Mouse (Mus musculus) liver, embryonic 14.5 days (tissue): ENCODE results near the gene Cldn3.

ENCODE experiments used
- CTCF ChIP-seq: IDR thresholded peaks from 2 replicates; pipeline ENCODE4 v1.5.1; 2016; ENCODE audit warnings: antibody characterized with exemption, low read depth, control low read depth
- EP300 ChIP-seq: IDR thresholded peaks from 2 replicates; pipeline ENCODE4 v1.6.1; 2016; ENCODE audit warnings: antibody characterized with exemption, low read depth

- TF ChIP-seq CTCF (peak; percentile 84), EP300 (no peak)
Observed at GRCm38 (mm10) chr5:135012671-135013441, 26.8 kb downstream of the Cldn3 start.
